Mouse (Mus musculus) forebrain, embryonic 14.5 days (tissue): ENCODE measurements around the gene Naip5. TPM values are rescaled to one million over a fixed set of nuclear protein-coding genes. Genes with fewer than 3 reads are reported as not detected.
"Not testable (repeated sequence)": the region's sequence is repeated elsewhere in the genome, so short reads cannot be mapped to it uniquely, and the experiment has no call there.

Experiments used
- ATAC-seq: fragments of 200-750 bp; cut with Nextera tagmentation; 2 replicates; pipeline ENCODE4 v1.8.0; 2017; ENCODE audit warnings: mild to moderate bottlenecking, moderate library complexity
- DNase-seq: peaks from one replicate; pipeline ENCODE4 v3.0.0-alpha.2; 2015; ENCODE audit warnings: low spot score
- H3K27ac ChIP-seq: fragments of 300-500 bp; sonication (generic); 2 replicates; pipeline ENCODE4 v1.5.1; 2014; ENCODE audit warnings: low read depth, mild to moderate bottlenecking, control low read depth, low read length, moderate library complexity
- H3K27me3 ChIP-seq: fragments of 300-500 bp; sonication (generic); replicated peaks from 2 replicates; pipeline ENCODE4 v1.6.1; 2014; ENCODE audit warnings: low read length, control low read depth, mixed read lengths; ENCODE audit not compliant: control insufficient read depth, insufficient read depth
- H3K36me3 ChIP-seq: fragments of 300-500 bp; sonication (generic); 2 replicates; pipeline ENCODE4 v1.6.1; 2014; ENCODE audit warnings: low read length, control low read depth; ENCODE audit not compliant: control insufficient read depth, insufficient read depth
- H3K4me1 ChIP-seq: fragments of 300-500 bp; sonication (generic); 2 replicates; pipeline ENCODE4 v1.6.1; 2014; ENCODE audit warnings: antibody characterized with exemption, low read length, control low read depth; ENCODE audit not compliant: control insufficient read depth, insufficient read depth
- H3K4me2 ChIP-seq: fragments of 300-500 bp; sonication (generic); 2 replicates; pipeline ENCODE4 v1.6.1; 2014; ENCODE audit warnings: mild to moderate bottlenecking, control low read depth, low read length
- H3K4me3 ChIP-seq: fragments of 300-500 bp; sonication (generic); 2 replicates; pipeline ENCODE4 v1.5.1; 2014; ENCODE audit warnings: low read depth, low read length, control low read depth
- H3K9ac ChIP-seq: fragments of 300-500 bp; sonication (generic); 2 replicates; pipeline ENCODE4 v1.6.1; 2014; ENCODE audit warnings: mild to moderate bottlenecking, low read length, control low read depth, moderate library complexity
- H3K9me3 ChIP-seq: fragments of 300-500 bp; sonication (generic); replicated peaks from 2 replicates; pipeline ENCODE4 v1.6.1; 2016; ENCODE audit warnings: low read length, control low read depth, mixed read lengths; ENCODE audit not compliant: control insufficient read depth
- WGBS: fragments of 180-500 bp; shearing (Covaris S2); extraction: QIAGEN DNeasy Blood & Tissue Kit; methylation state at CpG from one replicate; pipeline ENCODE4 v1.1.7; 2014; 5-methylcytosine and 5-hydroxymethylcytosine counted together
- polyA plus RNA-seq: library from polyadenylated mRNA; unstranded; fragments of >200 nt; fragmentation: Nextera tagmentation; extraction: Ambion mirVana; gene quantifications from 2 replicates; pipeline ENCODE4 v1.2.1, GENCODE M21; 2014

Gene Naip5
- polyA plus RNA-seq = 0.03 and 0.14 TPM in 2 replicates

DNA sequence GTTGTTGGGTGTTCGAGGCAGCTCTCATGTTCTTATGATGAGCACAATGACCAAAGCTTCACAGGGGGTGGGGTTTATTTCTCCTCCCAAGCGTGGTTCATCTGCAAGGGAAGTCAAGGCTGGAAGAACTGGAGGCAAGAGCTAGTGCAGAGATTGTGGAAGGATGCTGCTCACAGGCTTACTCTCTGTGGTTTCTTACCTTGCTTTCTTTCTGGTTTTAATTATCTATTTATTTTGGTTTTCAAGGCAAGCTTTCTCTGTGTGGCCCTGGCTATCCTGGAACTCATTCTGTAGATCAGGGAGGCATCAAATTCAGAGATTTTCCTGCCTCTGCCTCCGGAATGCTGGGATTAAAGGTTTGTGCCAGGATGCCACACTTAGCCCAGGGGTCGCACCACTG lies at the start of gene Naip5:
Gene Naip5 (minus strand): TSS at position 101 of the 400 bp plus-strand sequence.
- 84% methylated on average over 4 of the region's 4 CpGs for WGBS
- H3K9me3 ChIP-seq, H3K27me3 ChIP-seq, H3K27ac ChIP-seq, H3K4me1 ChIP-seq, H3K4me2 ChIP-seq, ATAC-seq, H3K4me3 ChIP-seq, DNase-seq, H3K9ac ChIP-seq, H3K36me3 ChIP-seq: not testable (repeated sequence)

DNA sequence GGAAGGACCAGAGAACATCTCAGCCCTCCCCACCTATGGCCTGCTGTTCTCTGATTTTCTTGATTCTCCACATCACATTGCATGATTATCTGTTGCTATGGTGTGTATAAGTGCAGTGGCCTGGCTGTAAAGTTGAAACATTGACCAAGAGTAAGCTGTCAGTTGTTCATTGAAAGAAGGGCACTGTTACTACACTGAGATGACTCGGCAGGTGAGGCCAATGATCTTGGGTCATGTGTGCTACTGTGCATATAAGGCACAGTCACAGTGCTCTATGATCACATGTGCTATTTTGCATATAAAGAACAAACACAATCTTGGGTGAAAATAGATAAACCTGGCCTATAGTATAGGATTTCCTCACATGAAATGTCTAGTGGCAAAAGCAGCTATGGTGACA lies 38.5 kb upstream of the Naip5 start:
- Histone ChIP-seq H3K9ac (no peak overlapping the region), H3K4me1 (no peaks in the 10 kb centered on the region), H3K27ac (no peak overlapping the region), H3K4me3 (no peak overlapping the region), H3K9me3 (no peaks in the 10 kb centered on the region), H3K4me2 (no peak overlapping the region), H3K27me3 (no peaks in the 10 kb centered on the region), H3K36me3 (no peaks in the 10 kb centered on the region)
- WGBS = 89% methylated on average over 1 of the region's 1 CpGs
- ATAC-seq (no peak), DNase-seq (no peak)

DNA sequence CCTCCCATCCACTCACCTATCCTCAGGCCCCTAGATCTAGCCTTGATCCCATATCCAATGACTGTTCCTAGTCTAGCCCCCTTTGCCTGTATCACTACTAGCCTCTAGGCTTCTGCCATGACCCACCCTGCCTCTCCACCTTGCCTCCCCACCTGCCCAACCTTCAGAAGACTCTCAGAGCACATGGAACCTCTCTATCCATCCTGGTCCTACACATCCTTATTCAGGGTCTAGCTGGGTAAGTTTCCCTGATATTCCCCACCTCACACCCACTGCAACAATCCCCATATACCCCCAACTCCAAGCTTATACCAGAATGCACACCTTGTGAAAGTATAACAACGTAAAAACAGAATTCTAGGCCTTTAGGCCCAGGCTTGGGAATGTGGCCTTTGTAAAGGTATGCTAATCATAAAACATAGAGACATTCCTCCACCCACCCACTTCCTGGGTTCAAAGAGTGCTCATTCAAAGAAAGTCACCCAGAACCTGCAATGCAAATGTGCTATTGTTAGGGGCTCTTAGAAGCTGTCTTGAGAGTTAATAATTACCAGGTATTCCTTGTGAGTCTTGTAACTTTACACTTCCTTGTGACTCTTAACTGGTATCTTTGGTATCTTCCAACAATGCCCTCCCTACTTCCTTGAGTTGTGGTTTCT lies 25.5 kb upstream of the Naip5 start:
- not testable (repeated sequence) for H3K36me3 ChIP-seq, H3K27me3 ChIP-seq, H3K9ac ChIP-seq, H3K27ac ChIP-seq, ATAC-seq, H3K9me3 ChIP-seq, DNase-seq, H3K4me2 ChIP-seq, H3K4me3 ChIP-seq, H3K4me1 ChIP-seq
- no CpG with 5 or more reads among the region's 1 CpGs for WGBS

DNA sequence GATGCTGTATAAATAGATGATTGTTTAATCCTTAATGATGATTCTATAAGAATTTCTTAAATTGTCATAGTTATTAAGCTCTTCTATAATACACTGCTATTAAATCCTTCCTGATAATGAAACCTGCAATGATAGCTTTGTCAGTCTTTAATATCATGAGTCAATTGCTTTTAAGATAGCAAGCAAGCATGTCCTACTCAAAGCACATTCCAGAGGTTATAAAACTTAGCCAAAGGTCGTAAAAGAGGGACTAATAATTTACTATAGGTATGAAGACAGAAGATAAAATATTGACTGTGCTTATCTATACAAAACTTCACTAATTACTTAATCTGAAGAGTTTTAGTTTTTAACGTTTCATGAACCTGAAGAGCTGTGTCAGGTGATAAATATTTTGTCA lies 10.9 kb upstream of the Naip5 start:
- not testable (repeated sequence) for H3K36me3 ChIP-seq, H3K4me3 ChIP-seq, H3K9me3 ChIP-seq, H3K4me1 ChIP-seq, H3K9ac ChIP-seq, H3K27me3 ChIP-seq, DNase-seq, H3K4me2 ChIP-seq, ATAC-seq, H3K27ac ChIP-seq
- WGBS = 73% methylated on average over 2 of the region's 2 CpGs

DNA sequence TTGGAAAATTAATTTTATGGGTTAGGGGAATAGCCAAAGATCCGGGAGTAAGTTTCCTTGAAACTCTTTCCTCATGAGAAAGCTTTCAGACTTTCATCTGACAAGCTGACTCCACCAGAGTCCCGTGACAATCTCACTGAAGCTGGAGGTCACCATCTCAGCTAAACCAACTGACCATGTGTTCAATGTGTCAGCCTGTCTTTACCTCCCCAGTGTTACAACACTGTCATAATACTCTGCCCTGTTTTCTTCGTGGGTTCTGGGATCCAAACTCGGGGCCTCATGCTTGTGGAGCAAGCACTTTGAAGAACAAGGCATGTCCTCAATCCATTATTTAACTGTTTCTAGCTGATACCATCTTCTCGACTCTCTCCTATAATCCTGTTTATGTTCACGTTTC lies 9.8 kb upstream of the Naip5 start:
- H3K27me3 ChIP-seq, H3K4me2 ChIP-seq: not testable (repeated sequence)

DNA sequence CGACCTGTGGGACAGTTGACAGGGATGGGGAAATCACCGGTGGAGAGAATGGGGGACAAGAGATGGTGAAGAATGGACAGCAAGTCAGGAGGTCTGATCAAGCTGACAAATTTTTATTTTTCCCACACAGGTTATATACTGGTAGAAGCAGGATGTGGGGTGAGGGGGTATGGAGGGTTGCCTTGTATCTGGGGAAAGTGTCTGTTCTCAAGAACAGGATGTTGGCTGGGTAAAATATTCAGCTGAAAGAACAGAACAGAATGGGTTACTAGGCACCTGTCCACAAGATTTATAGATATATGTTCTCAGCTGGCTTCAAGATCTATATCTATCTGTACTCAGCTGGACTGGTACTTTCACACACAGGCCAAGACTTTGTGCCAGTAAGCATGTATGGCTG lies 5.8 kb upstream of the Naip5 start:
- not testable (repeated sequence) for H3K27ac ChIP-seq, H3K4me1 ChIP-seq, H3K9ac ChIP-seq, H3K27me3 ChIP-seq, H3K4me3 ChIP-seq, H3K36me3 ChIP-seq, ATAC-seq, DNase-seq, H3K9me3 ChIP-seq, H3K4me2 ChIP-seq
- WGBS = 82% methylated on average over 2 of the region's 2 CpGs

More for the DNA sequence above, 9.8 kb upstream of the Naip5 start:
- H3K4me3 ChIP-seq, H3K4me1 ChIP-seq, H3K36me3 ChIP-seq, DNase-seq, H3K9ac ChIP-seq, H3K9me3 ChIP-seq, H3K27ac ChIP-seq, ATAC-seq: not testable (repeated sequence)
- 88% methylated on average over 5 of the region's 6 CpGs for WGBS

DNA sequence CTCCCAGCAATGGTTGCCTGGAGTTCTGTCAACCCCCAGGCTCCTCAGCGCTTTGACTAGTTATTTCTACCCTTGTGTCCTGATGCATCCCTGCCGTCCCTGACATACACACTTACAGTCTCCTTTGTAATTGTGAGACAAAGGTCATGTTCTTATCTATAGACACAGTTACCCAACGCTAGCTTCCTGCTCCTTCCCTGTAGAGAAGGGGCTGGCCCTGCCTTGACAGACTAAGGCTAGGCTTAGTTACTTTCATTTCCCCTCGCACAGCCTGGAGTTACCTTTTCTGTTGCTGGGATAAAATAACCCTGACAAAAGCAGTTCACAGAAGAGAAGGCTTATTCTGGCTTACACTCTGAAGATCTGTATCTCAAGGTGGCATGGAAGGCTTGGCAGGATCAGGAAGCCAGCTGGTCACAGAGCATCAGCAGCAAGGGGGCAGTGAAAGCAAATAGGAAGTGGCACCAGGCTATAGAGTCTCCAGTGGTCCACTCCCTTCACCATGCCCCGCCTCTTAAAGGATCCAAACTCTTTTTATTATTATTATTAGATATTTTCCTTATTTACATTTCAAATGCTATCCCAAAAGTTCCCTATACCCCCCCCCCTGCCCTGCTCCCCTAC lies 885 bp upstream of the Naip5 start:
- not testable (repeated sequence) for H3K4me1 ChIP-seq, H3K27me3 ChIP-seq, H3K27ac ChIP-seq, ATAC-seq, H3K9ac ChIP-seq, H3K4me2 ChIP-seq, H3K4me3 ChIP-seq, H3K9me3 ChIP-seq, H3K36me3 ChIP-seq, DNase-seq
- 82% methylated on average over 5 of the region's 5 CpGs for WGBS

DNA sequence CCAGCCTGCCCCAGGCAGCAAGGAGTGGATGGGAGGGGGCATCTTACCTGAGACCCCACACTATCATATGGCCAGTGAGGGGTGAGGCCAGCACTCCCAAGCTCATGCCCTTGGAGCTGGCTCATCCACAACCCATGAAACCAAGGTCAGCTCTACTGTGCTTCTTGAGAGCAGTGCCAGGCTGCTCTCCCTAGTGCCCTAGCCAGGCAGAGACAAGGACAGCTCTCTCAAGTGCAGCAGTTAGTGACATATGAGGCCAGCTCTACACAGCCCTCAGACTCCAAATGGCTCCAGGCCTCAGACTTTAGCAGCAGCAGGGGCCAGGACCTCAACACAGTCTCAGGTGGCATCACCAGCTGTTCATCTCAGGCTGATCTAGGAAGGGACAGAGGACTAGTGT lies 2.4 kb downstream of the Naip5 start:
- no peaks in the 10 kb centered on the region for H3K36me3 ChIP-seq
- H3K9me3 ChIP-seq = no peaks in the 10 kb centered on the region
- H3K9ac ChIP-seq = no peak overlapping the region
- H3K4me1 ChIP-seq = no peaks in the 10 kb centered on the region
- no peak overlapping the region for H3K4me3 ChIP-seq
- H3K27me3 ChIP-seq = no peaks in the 10 kb centered on the region
- ATAC-seq = no peak
- H3K27ac ChIP-seq = no peak overlapping the region
- H3K4me2 ChIP-seq = no peak overlapping the region
- no peak for DNase-seq

DNA sequence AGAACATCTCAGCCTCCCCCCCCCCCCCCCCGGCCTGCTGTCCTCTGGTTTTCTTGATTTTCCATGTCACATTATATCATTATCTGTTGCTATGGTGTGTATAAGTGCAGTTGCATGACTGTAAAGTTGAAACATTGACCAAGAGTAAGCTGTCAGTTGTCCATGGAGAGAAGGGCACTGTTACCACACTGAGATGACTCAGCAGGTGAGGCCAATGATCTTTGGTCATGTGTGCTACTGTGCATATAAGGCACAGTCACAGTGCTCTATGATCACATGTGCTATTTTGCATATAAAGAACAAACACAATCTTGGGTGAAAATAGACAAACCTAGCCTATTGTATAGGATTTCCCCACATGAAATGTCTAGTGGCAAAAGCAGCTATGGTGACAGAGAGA lies 32.4 kb downstream of the Naip5 start:
- H3K4me2 ChIP-seq, H3K9me3 ChIP-seq, ATAC-seq, DNase-seq, H3K27ac ChIP-seq, H3K4me3 ChIP-seq, H3K9ac ChIP-seq, H3K27me3 ChIP-seq, H3K36me3 ChIP-seq, H3K4me1 ChIP-seq: not testable (repeated sequence)
- 92% methylated on average over 1 of the region's 1 CpGs for whole genome bisulfite sequencing
